Comparison of ENCODE assay signal across 9 mouse cellular contexts in genomic region chr3:96577566-96577965, GRCm38 (mm10). TPM values are rescaled to one million over a fixed set of nuclear protein-coding genes. Genes with fewer than 3 reads are reported as not detected.
DNase-seq lines count a peak whose midpoint lies in the region; ATAC-seq and TF ChIP-seq lines count a peak whose summit lies in the region.
"Had no signal": no experiment of that assay in that cellular context is flagged by ENCODE, and none has a peak within 500 bp of the region (broad histone marks: within the 10 kb centered on the region; RNA-seq: fewer than 3 reads in every experiment).

No protein-coding gene starts in this region.

- WGBS in lung, embryonic 15.5 days = 63% methylated on average over 4 of the region's 4 CpGs
- whole genome bisulfite sequencing in embryonic facial prominence, embryonic 13.5 days = 79% methylated on average over 4 of the region's 4 CpGs
- 54% methylated on average over 4 of the region's 4 CpGs for WGBS in intestine, postnatal 0 days
- 56% methylated on average over 4 of the region's 4 CpGs for WGBS in small intestine, adult 2 months

- H3K9me3 ChIP-seq in lung, embryonic 15.5 days = no peaks in the 10 kb centered on the region
- no peaks in the 10 kb centered on the region for H3K9me3 ChIP-seq in embryonic facial prominence, embryonic 13.5 days
- no peaks in the 10 kb centered on the region for H3K9me3 ChIP-seq in intestine, postnatal 0 days (ENCODE audit: control insufficient read depth)

- peak overlapping the region; percentile 52 for H3K4me2 ChIP-seq in lung, embryonic 15.5 days
- H3K4me2 ChIP-seq in embryonic facial prominence, embryonic 13.5 days = peak overlapping the region; percentile 52; the same call in 1 of the 2 replicates
- peak overlapping the region; percentile 58 for H3K4me2 ChIP-seq in intestine, postnatal 0 days (replicated peaks; ENCODE audit: low read depth)

- ATAC-seq in lung, embryonic 15.5 days (ENCODE audit: borderline replicate concordance, extremely low read depth, low FRiP score, low TSS enrichment) = no peak
- ATAC-seq in embryonic facial prominence, embryonic 13.5 days (ENCODE audit: insufficient number of reproducible peaks, insufficient read depth, low FRiP score, low TSS enrichment, low read depth) = no peak
- ATAC-seq in intestine, postnatal 0 days = no peak

- peak overlapping the region; percentile 96 for H3K27ac ChIP-seq in lung, embryonic 15.5 days
- H3K27ac ChIP-seq in embryonic facial prominence, embryonic 13.5 days = peak overlapping the region; percentile 79
- H3K27ac ChIP-seq in intestine, postnatal 0 days (ENCODE audit: low read depth, low read length) = peak overlapping the region; percentile 98
- H3K27ac ChIP-seq in small intestine, adult 2 months (ENCODE audit: insufficient read depth, low read depth, low read length) = peak overlapping the region; percentile 100

- no peak for DNase-seq in lung, adult 18-20 months
- no peak for DNase-seq in urinary bladder, postnatal 36 days (ENCODE audit: low spot score in 2 of 2)
- no peak for DNase-seq in thymus, postnatal 25 days
- no peak for DNase-seq in urinary bladder, postnatal 4 days (ENCODE audit: low spot score in 2 of 2)

- H3K4me1 ChIP-seq in lung, embryonic 15.5 days = peaks cover 33% of the 10 kb centered on the region
- peaks cover 33% of the 10 kb centered on the region for H3K4me1 ChIP-seq in embryonic facial prominence, embryonic 13.5 days
- peaks cover 18% of the 10 kb centered on the region for H3K4me1 ChIP-seq in intestine, postnatal 0 days (replicated peaks; ENCODE audit: control insufficient read depth, insufficient read depth, low read length)
- peaks cover 21% of the 10 kb centered on the region for H3K4me1 ChIP-seq in small intestine, adult 2 months (ENCODE audit: control insufficient read depth, insufficient read depth, insufficient read length, low read length)

- TF ChIP-seq POLR2A in small intestine, adult 2 months (IDR thresholded peaks at IDR 0.05; ENCODE audit: low read depth, low read length) = no peak

- H3K9ac ChIP-seq in lung, embryonic 15.5 days = no peak overlapping the region
- H3K9ac ChIP-seq in embryonic facial prominence, embryonic 13.5 days = no peak overlapping the region
- 0 out of 2 replicates have a peak overlapping the region, but pooled peaks have one; percentile 50 for H3K9ac ChIP-seq in intestine, postnatal 0 days (ENCODE audit: low read depth, low read length)

- TF ChIP-seq CTCF in intestine, postnatal 0 days (IDR thresholded peaks at IDR 0.05; ENCODE audit: low read depth) = no peak
- no peak for TF ChIP-seq CTCF in small intestine, adult 2 months (IDR thresholded peaks at IDR 0.05; ENCODE audit: extremely low read depth, insufficient read length, insufficient replicate concordance, low read depth, low read length)

- H3K4me3 ChIP-seq in lung, embryonic 15.5 days = no peak overlapping the region
- no peak overlapping the region for H3K4me3 ChIP-seq in embryonic facial prominence, embryonic 13.5 days
- H3K4me3 ChIP-seq in intestine, postnatal 0 days (ENCODE audit: low read depth, low read length) = no peak overlapping the region
- peak overlapping the region; percentile 1; the same call in 1 of the 2 replicates for H3K4me3 ChIP-seq in small intestine, adult 2 months (ENCODE audit: low read depth, low read length)

- H3K27me3 ChIP-seq in lung, embryonic 15.5 days = no peaks in the 10 kb centered on the region
- no peaks in the 10 kb centered on the region; the same call in 1 of the 2 replicates for H3K27me3 ChIP-seq in embryonic facial prominence, embryonic 13.5 days
- no peaks in the 10 kb centered on the region for H3K27me3 ChIP-seq in intestine, postnatal 0 days (replicated peaks; ENCODE audit: control insufficient read depth, insufficient read depth, low read length)
- no peaks in the 10 kb centered on the region for H3K27me3 ChIP-seq in small intestine, adult 2 months (ENCODE audit: control insufficient read depth, insufficient read depth, low read length)

- H3K36me3 ChIP-seq in lung, embryonic 15.5 days = no peaks in the 10 kb centered on the region
- H3K36me3 ChIP-seq in embryonic facial prominence, embryonic 13.5 days = peaks cover 5% of the 10 kb centered on the region; the same call in 1 of the 2 replicates
- 0 out of 2 replicates have a peak, but pooled peaks cover 3% of the 10 kb centered on the region for H3K36me3 ChIP-seq in intestine, postnatal 0 days (ENCODE audit: control insufficient read depth, insufficient read depth)
- no peaks in the 10 kb centered on the region for H3K36me3 ChIP-seq in small intestine, adult 2 months (ENCODE audit: control insufficient read depth, insufficient read depth, low read length)

RNA-seq across cellular contexts. Expression of gene Gm16253, which starts 0.8 kb away (rescaled TPM):
- 1.1 and 1.3 TPM in 2 replicates for polyA plus RNA-seq in lung, embryonic 15.5 days (2015; fragmentation: Nextera tagmentation; extraction: Ambion mirVana)
- polyA plus RNA-seq in embryonic facial prominence, embryonic 13.5 days (2015; fragmentation: Nextera tagmentation; extraction: Ambion mirVana) = 1.3 and 1.5 TPM in 2 replicates
- polyA plus RNA-seq in intestine, postnatal 0 days (2015; fragmentation: Nextera tagmentation; extraction: Ambion mirVana) = 0.31 and 0.41 TPM in 2 replicates
- polyA plus RNA-seq in small intestine, adult 2 months (2012; rRNA removed) = not detected in 2 replicates
- polyA plus RNA-seq: urinary bladder, adult 2 months had no signal

RNA-seq across cellular contexts. Expression of gene Polr3gl, which starts 16.4 kb away (rescaled TPM):
- polyA plus RNA-seq in lung, embryonic 15.5 days (2015; fragmentation: Nextera tagmentation; extraction: Ambion mirVana) = 38.3 and 39.8 TPM in 2 replicates
- polyA plus RNA-seq in embryonic facial prominence, embryonic 13.5 days (2015; fragmentation: Nextera tagmentation; extraction: Ambion mirVana) = 53.7 and 56.7 TPM in 2 replicates
- polyA plus RNA-seq in intestine, postnatal 0 days (2015; fragmentation: Nextera tagmentation; extraction: Ambion mirVana) = 16.4 and 18.7 TPM in 2 replicates
- polyA plus RNA-seq in small intestine, adult 2 months (2012; rRNA removed) = 3.4 and 7.9 TPM in 2 replicates

RNA-seq across cellular contexts. Expression of gene Ankrd34a, which starts 18.9 kb away (rescaled TPM):
- 1.8 and 2.2 TPM in 2 replicates for polyA plus RNA-seq in lung, embryonic 15.5 days (2015; fragmentation: Nextera tagmentation; extraction: Ambion mirVana)
- polyA plus RNA-seq in embryonic facial prominence, embryonic 13.5 days (2015; fragmentation: Nextera tagmentation; extraction: Ambion mirVana) = 3.1 and 3.2 TPM in 2 replicates
- 0.92 and 1.3 TPM in 2 replicates for polyA plus RNA-seq in intestine, postnatal 0 days (2015; fragmentation: Nextera tagmentation; extraction: Ambion mirVana)
- 0.44 and 0.63 TPM in 2 replicates for polyA plus RNA-seq in small intestine, adult 2 months (2012; rRNA removed)

RNA-seq across cellular contexts. Expression of gene Txnip, which starts 19.8 kb away (rescaled TPM):
- polyA plus RNA-seq in lung, embryonic 15.5 days (2015; fragmentation: Nextera tagmentation; extraction: Ambion mirVana) = 129 and 141 TPM in 2 replicates
- polyA plus RNA-seq in embryonic facial prominence, embryonic 13.5 days (2015; fragmentation: Nextera tagmentation; extraction: Ambion mirVana) = 113 and 137 TPM in 2 replicates
- polyA plus RNA-seq in intestine, postnatal 0 days (2015; fragmentation: Nextera tagmentation; extraction: Ambion mirVana) = 244 and 254 TPM in 2 replicates
- 167 and 384 TPM in 2 replicates for polyA plus RNA-seq in small intestine, adult 2 months (2012; rRNA removed)

RNA-seq across cellular contexts. Expression of gene Lix1l, which starts 23.4 kb away (rescaled TPM):
- polyA plus RNA-seq in lung, embryonic 15.5 days (2015; fragmentation: Nextera tagmentation; extraction: Ambion mirVana) = 6.9 and 7.9 TPM in 2 replicates
- 8.8 and 9.3 TPM in 2 replicates for polyA plus RNA-seq in embryonic facial prominence, embryonic 13.5 days (2015; fragmentation: Nextera tagmentation; extraction: Ambion mirVana)
- polyA plus RNA-seq in intestine, postnatal 0 days (2015; fragmentation: Nextera tagmentation; extraction: Ambion mirVana) = 2.2 and 2.4 TPM in 2 replicates
- polyA plus RNA-seq in small intestine, adult 2 months (2012; rRNA removed) = 2.9 and 7.6 TPM in 2 replicates
